Mouse (Mus musculus) bone marrow macrophage, adult 2 months (primary cell): Measurements from ENCODE around the gene Tjp1.

Experiments used
- CTCF ChIP-seq: IDR thresholded peaks from 2 replicates; pipeline ENCODE4 v1.5.1; 2012; ENCODE audit warnings: low read depth, mild to moderate bottlenecking, low read length, moderate library complexity
- POLR2A ChIP-seq: IDR thresholded peaks from 2 replicates; pipeline ENCODE4 v1.6.1; 2012; ENCODE audit warnings: mild to moderate bottlenecking, low read depth, low read length, borderline replicate concordance

GRCm38 (mm10) chr7:65450158-65450557, 77.4 kb downstream of the Tjp1 start:
- TF ChIP-seq POLR2A (no peak), CTCF (no peak)
